Mouse (Mus musculus): ENCODE data around the gene Ptms. TPM values are rescaled to one million over a fixed set of nuclear protein-coding genes. Genes with fewer than 3 reads are reported as not detected.

Gene Ptms
- polyA plus RNA-seq, 1 experiment from 2014 or later: 864 TPM

- no peak for ATAC-seq (ENCODE audit: low FRiP score, low read depth)
- WGBS: 65% methylated on average over 6 of the region's 7 CpGs
- Histone ChIP-seq H3K4me2 (no peak overlapping the region), H3K9me3 (no peaks in the 10 kb centered on the region), H3K4me3 (no peak overlapping the region), H3K9ac (no peak overlapping the region), H3K27ac (replicated peaks) (peak overlapping the region; percentile 98; the same call in 1 of the 2 replicates), H3K36me3 (no peaks in the 10 kb centered on the region), H3K4me1 (replicated peaks) (peaks cover 40% of the 10 kb centered on the region), H3K27me3 (no peaks in the 10 kb centered on the region)
Measured at GRCm38 (mm10) chr6:124866560-124866959, 53.3 kb downstream of the Ptms start.

GRCm38 (mm10) chr6:124865766-124866362 is 54.0 kb downstream of the Ptms start:
- peak overlapping the region; percentile 32 for H3K9ac ChIP-seq
- H3K27ac ChIP-seq (replicated peaks): peak overlapping the region; percentile 98
- H3K9me3 ChIP-seq: no peaks in the 10 kb centered on the region
- no peak overlapping the region for H3K4me3 ChIP-seq
- no peak for ATAC-seq (ENCODE audit: low FRiP score, low read depth)
- no peaks in the 10 kb centered on the region for H3K27me3 ChIP-seq
- H3K4me1 ChIP-seq (replicated peaks): peaks cover 47% of the 10 kb centered on the region
- no peaks in the 10 kb centered on the region for H3K36me3 ChIP-seq
- peak overlapping the region; percentile 3; the same call in 1 of the 2 replicates for H3K4me2 ChIP-seq
- 47% methylated on average over 18 of the region's 18 CpGs for WGBS

Other genes starting within 250 kb of the Ptms start
- gene Emg1, start 207.9 kb downstream of the Ptms start, polyA plus RNA-seq (2015; fragmentation: Nextera tagmentation; extraction: Ambion mirVana): 100.0 and 104 TPM in 2 replicates
- 260 and 270 TPM in 2 replicates for gene Phb2, start 207.8 kb downstream of the Ptms start, polyA plus RNA-seq (2015; fragmentation: Nextera tagmentation; extraction: Ambion mirVana)
- gene Ptpn6, start 181.4 kb downstream of the Ptms start, polyA plus RNA-seq (2015; fragmentation: Nextera tagmentation; extraction: Ambion mirVana): 3.7 and 6.6 TPM in 2 replicates
- 626 and 628 TPM in 2 replicates for gene Grcc10, start 178.7 kb downstream of the Ptms start, polyA plus RNA-seq (2015; fragmentation: Nextera tagmentation; extraction: Ambion mirVana)
- not detected in 2 replicates for gene Gm45234, start 164.1 kb downstream of the Ptms start, polyA plus RNA-seq (2015; fragmentation: Nextera tagmentation; extraction: Ambion mirVana)
- gene Atn1, start 163.6 kb downstream of the Ptms start, polyA plus RNA-seq (2015; fragmentation: Nextera tagmentation; extraction: Ambion mirVana): 26.8 and 30.4 TPM in 2 replicates
- 141 and 144 TPM in 2 replicates for gene Eno2, start 150.4 kb downstream of the Ptms start, polyA plus RNA-seq (2015; fragmentation: Nextera tagmentation; extraction: Ambion mirVana)
- gene Lrrc23, start 140.4 kb downstream of the Ptms start, polyA plus RNA-seq (2015; fragmentation: Nextera tagmentation; extraction: Ambion mirVana): 3.3 and 4.8 TPM in 2 replicates
- 9.0 and 9.3 TPM in 2 replicates for gene Spsb2, start 111.4 kb downstream of the Ptms start, polyA plus RNA-seq (2015; fragmentation: Nextera tagmentation; extraction: Ambion mirVana)
- gene Tpi1, start 105.8 kb downstream of the Ptms start, polyA plus RNA-seq (2015; fragmentation: Nextera tagmentation; extraction: Ambion mirVana): 468 and 478 TPM in 2 replicates
- gene Usp5, start 90.6 kb downstream of the Ptms start, polyA plus RNA-seq (2015; fragmentation: Nextera tagmentation; extraction: Ambion mirVana): 203 and 209 TPM in 2 replicates
- 35.3 and 44.0 TPM in 2 replicates for gene Cdca3, start 90.6 kb downstream of the Ptms start, polyA plus RNA-seq (2015; fragmentation: Nextera tagmentation; extraction: Ambion mirVana)
- 0.83 and 3.3 TPM in 2 replicates for gene Gnb3, start 79.8 kb downstream of the Ptms start, polyA plus RNA-seq (2015; fragmentation: Nextera tagmentation; extraction: Ambion mirVana)
- 17.1 and 18.7 TPM in 2 replicates for gene P3h3, start 62.4 kb downstream of the Ptms start, polyA plus RNA-seq (2015; fragmentation: Nextera tagmentation; extraction: Ambion mirVana)
- gene Gpr162, start 56.1 kb downstream of the Ptms start, polyA plus RNA-seq (2015; fragmentation: Nextera tagmentation; extraction: Ambion mirVana): 33.9 and 37.5 TPM in 2 replicates
- gene Cd4, start 31.9 kb downstream of the Ptms start, polyA plus RNA-seq (2015; fragmentation: Nextera tagmentation; extraction: Ambion mirVana): 0.14 and 0.32 TPM in 2 replicates
- gene Lag3, start 8.4 kb downstream of the Ptms start, polyA plus RNA-seq (2015; fragmentation: Nextera tagmentation; extraction: Ambion mirVana): 3.1 and 3.5 TPM in 2 replicates
- 565 and 615 TPM in 2 replicates for gene Mlf2, start 11.3 kb upstream of the Ptms start, polyA plus RNA-seq (2015; fragmentation: Nextera tagmentation; extraction: Ambion mirVana)
- 92.5 and 102 TPM in 2 replicates for gene Cops7a, start 45.4 kb upstream of the Ptms start, polyA plus RNA-seq (2015; fragmentation: Nextera tagmentation; extraction: Ambion mirVana)
- 58.8 and 73.5 TPM in 2 replicates for gene Pianp, start 76.6 kb upstream of the Ptms start, polyA plus RNA-seq (2015; fragmentation: Nextera tagmentation; extraction: Ambion mirVana)
- gene Zfp384, start 89.0 kb upstream of the Ptms start, polyA plus RNA-seq (2015; fragmentation: Nextera tagmentation; extraction: Ambion mirVana): 14.9 and 19.6 TPM in 2 replicates
- gene Ing4, start 119.7 kb upstream of the Ptms start, polyA plus RNA-seq (2015; fragmentation: Nextera tagmentation; extraction: Ambion mirVana): 141 and 144 TPM in 2 replicates
- gene Acrbp, start 129.6 kb upstream of the Ptms start, polyA plus RNA-seq (2015; fragmentation: Nextera tagmentation; extraction: Ambion mirVana): 19.1 and 20.9 TPM in 2 replicates
- 0.54 and 1.0 TPM in 2 replicates for gene Lpar5, start 147.8 kb upstream of the Ptms start, polyA plus RNA-seq (2015; fragmentation: Nextera tagmentation; extraction: Ambion mirVana)
- 90.3 and 93.1 TPM in 2 replicates for gene Chd4, start 175.9 kb upstream of the Ptms start, polyA plus RNA-seq (2015; fragmentation: Nextera tagmentation; extraction: Ambion mirVana)
- 47.7 and 49.7 TPM in 2 replicates for gene Nop2, start 211.8 kb upstream of the Ptms start, polyA plus RNA-seq (2015; fragmentation: Nextera tagmentation; extraction: Ambion mirVana)
- gene Iffo1, start 225.1 kb upstream of the Ptms start, polyA plus RNA-seq (2015; fragmentation: Nextera tagmentation; extraction: Ambion mirVana): 22.1 and 23.7 TPM in 2 replicates
- gene Gapdh, start 246.4 kb upstream of the Ptms start, polyA plus RNA-seq (2015; fragmentation: Nextera tagmentation; extraction: Ambion mirVana): 1,531 and 1,630 TPM in 2 replicates

Measured in hindbrain, embryonic 15.5 days (tissue).